Comparison of ENCODE assay signal across 9 mouse cellular contexts in the genomic region with DNA sequence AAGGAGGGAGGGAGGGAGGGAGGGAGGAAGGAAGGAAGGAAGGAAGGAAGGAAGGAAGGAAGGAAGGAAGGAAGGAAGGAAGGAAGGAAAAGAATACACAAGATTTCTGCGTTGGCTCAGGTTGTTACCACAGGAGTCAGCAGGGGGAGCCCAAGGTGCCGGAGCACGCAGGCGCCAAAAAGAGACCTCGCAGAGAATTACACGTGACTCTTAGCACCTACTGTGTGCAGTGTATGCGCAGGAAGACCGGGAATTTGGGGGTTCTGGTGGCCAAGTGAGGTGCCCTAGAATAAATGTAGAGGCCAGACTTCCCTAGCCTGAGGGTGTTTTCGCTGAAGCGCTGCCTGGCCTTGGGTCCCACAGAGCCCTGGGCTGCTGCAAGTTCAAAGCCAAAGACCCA.
DNase-seq lines count a peak whose midpoint lies in the region; ATAC-seq lines count a peak whose summit lies in the region.
"Had no signal": no experiment of that assay in that cellular context is flagged by ENCODE, and none has a peak within 500 bp of the region (broad histone marks: within the 10 kb centered on the region; RNA-seq: fewer than 3 reads in every experiment).

No protein-coding gene starts in this region.

- peak; percentile 46 for DNase-seq in embryonic facial prominence, embryonic 11.5 days (ENCODE audit: low spot score)
- no peak for DNase-seq in embryonic facial prominence, embryonic 10.5 days (ENCODE audit: low spot score)
- peak; percentile 37 to 45 for DNase-seq in kidney, postnatal 4 days
- DNase-seq in thymus, postnatal 0 days (ENCODE audit: low spot score), result peak; percentile 18
- no peak for DNase-seq in thymus, adult 18-20 months
- DNase-seq in urinary bladder, postnatal 36 days (ENCODE audit: low spot score in 2 of 2), result no peak
- no peak for DNase-seq in urinary bladder, postnatal 25 days (ENCODE audit: low spot score)

- H3K4me3 ChIP-seq in embryonic facial prominence, embryonic 11.5 days (ENCODE audit: low read depth, low read length), result no peak overlapping the region
- no peak overlapping the region for H3K4me3 ChIP-seq in embryonic facial prominence, embryonic 10.5 days
- H3K4me3 ChIP-seq in kidney, embryonic 15.5 days (replicated peaks), result no peak overlapping the region

- WGBS in embryonic facial prominence, embryonic 11.5 days, result 7% methylated on average over 10 of the region's 10 CpGs
- 4% methylated on average over 10 of the region's 10 CpGs for WGBS in embryonic facial prominence, embryonic 10.5 days
- 3% methylated on average over 10 of the region's 10 CpGs for WGBS in kidney, embryonic 15.5 days

- H3K9ac ChIP-seq in embryonic facial prominence, embryonic 11.5 days (replicated peaks; ENCODE audit: low read length), result no peak overlapping the region
- H3K9ac ChIP-seq in kidney, embryonic 15.5 days, result no peak overlapping the region

- no peak overlapping the region for H3K27ac ChIP-seq in embryonic facial prominence, embryonic 11.5 days (replicated peaks; ENCODE audit: low read depth, low read length)
- H3K27ac ChIP-seq in embryonic facial prominence, embryonic 10.5 days (replicated peaks), result no peak overlapping the region
- H3K27ac ChIP-seq in kidney, embryonic 15.5 days, result no peak overlapping the region

- no peak overlapping the region for H3K4me2 ChIP-seq in embryonic facial prominence, embryonic 11.5 days (ENCODE audit: low read depth, low read length)
- H3K4me2 ChIP-seq in kidney, embryonic 15.5 days, result no peak overlapping the region

- no peaks in the 10 kb centered on the region for H3K4me1 ChIP-seq in embryonic facial prominence, embryonic 11.5 days (ENCODE audit: control insufficient read depth, insufficient read depth, low read length)
- peaks cover 28% of the 10 kb centered on the region for H3K4me1 ChIP-seq in embryonic facial prominence, embryonic 10.5 days
- peaks cover 4% of the 10 kb centered on the region; the same call in 1 of the 2 replicates for H3K4me1 ChIP-seq in kidney, embryonic 15.5 days

- H3K36me3 ChIP-seq in embryonic facial prominence, embryonic 11.5 days (replicated peaks; ENCODE audit: control insufficient read depth, insufficient read depth, low read depth, low read length), result no peaks in the 10 kb centered on the region
- H3K36me3 ChIP-seq in embryonic facial prominence, embryonic 10.5 days (replicated peaks), result no peaks in the 10 kb centered on the region
- no peaks in the 10 kb centered on the region for H3K36me3 ChIP-seq in kidney, embryonic 15.5 days
- H3K36me3 ChIP-seq: G1E had no signal

- no peaks in the 10 kb centered on the region for H3K9me3 ChIP-seq in embryonic facial prominence, embryonic 11.5 days (replicated peaks; ENCODE audit: control insufficient read depth, low read length)
- H3K9me3 ChIP-seq in embryonic facial prominence, embryonic 10.5 days, result no peaks in the 10 kb centered on the region
- H3K9me3 ChIP-seq in kidney, embryonic 15.5 days (replicated peaks), result no peaks in the 10 kb centered on the region
- H3K9me3 ChIP-seq: G1E had no signal

- ATAC-seq in embryonic facial prominence, embryonic 11.5 days (replicated peaks; ENCODE audit: insufficient number of reproducible peaks, low FRiP score, low TSS enrichment, low read depth), result no peak
- ATAC-seq in kidney, embryonic 15.5 days (replicated peaks; ENCODE audit: low FRiP score), result no peak

- H3K27me3 ChIP-seq in embryonic facial prominence, embryonic 11.5 days (ENCODE audit: control insufficient read depth, insufficient read depth, low read length), result peaks cover 75% of the 10 kb centered on the region
- H3K27me3 ChIP-seq in embryonic facial prominence, embryonic 10.5 days (replicated peaks; ENCODE audit: low read depth, poor library complexity, severe bottlenecking), result peaks cover 100% of the 10 kb centered on the region
- peaks cover 97% of the 10 kb centered on the region for H3K27me3 ChIP-seq in kidney, embryonic 15.5 days

Comparison
In these comparisons a context has a peak if more than half of its experiments do, and no peak if none do; other contexts are left out.
1. DNase-seq: peak in embryonic facial prominence, embryonic 11.5 days (single experiment), kidney, postnatal 4 days (2 of 2) and thymus, postnatal 0 days (single experiment); none in embryonic facial prominence, embryonic 10.5 days (single experiment), thymus, adult 18-20 months (0 of 2), urinary bladder, postnatal 36 days (0 of 2) and urinary bladder, postnatal 25 days (single experiment).